Mouse (Mus musculus) cerebellum, adult 9-11 months (tissue): ENCODE measurements around the gene Gsap.
A peak's percentile ranks its signal among the peaks of the same experiment; 100 is the strongest.
"Not testable (repeated sequence)": the region's sequence is repeated elsewhere in the genome, so short reads cannot be mapped to it uniquely, and the experiment has no call there.

Experiments
- DNase-seq: peaks from one replicate; pipeline ENCODE4 v3.0.0; 2022

The Gsap gene

GRCm38 (mm10) chr5:21263202-21264055, 77.4 kb downstream of the Gsap start:
- peak; percentile 12 for DNase-seq

DNA sequence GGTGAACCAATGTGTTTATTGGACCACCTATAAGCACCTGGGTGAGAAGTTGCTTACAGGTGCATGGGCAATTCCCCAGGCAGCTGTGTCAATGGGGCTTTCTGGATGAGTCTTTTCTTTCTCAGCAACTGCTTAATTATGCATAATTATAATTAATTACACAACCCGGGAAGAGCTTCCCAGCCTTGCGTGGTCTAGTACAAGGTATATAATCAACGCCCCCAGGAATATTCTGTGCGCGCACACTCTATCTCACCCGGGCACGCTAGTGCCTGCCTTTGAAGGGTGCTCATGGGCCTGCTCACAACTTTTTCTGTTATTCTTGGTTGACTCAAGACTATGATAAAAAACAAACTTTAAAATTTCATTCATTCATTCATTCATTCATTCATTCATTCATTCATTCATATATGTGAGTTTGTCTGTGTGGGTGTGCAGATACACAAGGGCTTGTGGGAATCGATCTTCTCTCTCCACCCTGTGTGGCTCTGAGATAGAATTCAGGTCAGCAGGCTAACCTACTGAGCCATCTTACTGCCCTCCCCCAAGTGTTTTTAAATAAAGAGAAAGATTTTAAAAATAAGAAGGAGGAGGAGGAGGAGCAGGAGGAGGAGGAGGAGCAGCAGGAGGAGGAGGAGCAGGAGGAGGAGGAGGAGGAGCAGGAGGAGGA, 78.4 kb downstream of the Gsap start:
- DNase-seq, result no peak

DNA sequence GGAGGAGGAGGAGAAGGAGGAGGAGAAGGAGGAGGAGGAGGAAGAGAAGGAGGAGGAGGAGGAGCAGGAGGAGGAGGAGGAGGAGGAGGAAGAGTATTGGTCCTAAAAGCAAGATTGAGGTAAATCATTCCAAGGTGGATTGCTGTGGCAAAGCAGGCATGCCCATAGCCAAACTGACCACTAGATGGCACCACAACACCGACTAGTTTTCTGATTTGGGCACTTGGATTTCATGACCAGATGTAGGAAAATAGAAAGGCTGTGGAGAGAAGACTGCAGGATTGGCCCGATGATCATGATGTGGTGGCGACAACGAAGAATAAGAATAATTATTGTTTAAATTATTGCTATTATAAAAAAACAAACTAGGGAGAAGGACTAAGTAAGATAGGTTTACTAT, 79.0 kb downstream of the Gsap start:
- peak; percentile 65 for DNase-seq

- DNase-seq, result no peak
Observed at GRCm38 (mm10) chr5:21267090-21267489, 81.0 kb downstream of the Gsap start.

GRCm38 (mm10) chr5:21269446-21269845, 83.4 kb downstream of the Gsap start:
- DNase-seq, result no peak

GRCm38 (mm10) chr5:21270756-21271155, 84.7 kb downstream of the Gsap start:
- DNase-seq, result no peak

DNA sequence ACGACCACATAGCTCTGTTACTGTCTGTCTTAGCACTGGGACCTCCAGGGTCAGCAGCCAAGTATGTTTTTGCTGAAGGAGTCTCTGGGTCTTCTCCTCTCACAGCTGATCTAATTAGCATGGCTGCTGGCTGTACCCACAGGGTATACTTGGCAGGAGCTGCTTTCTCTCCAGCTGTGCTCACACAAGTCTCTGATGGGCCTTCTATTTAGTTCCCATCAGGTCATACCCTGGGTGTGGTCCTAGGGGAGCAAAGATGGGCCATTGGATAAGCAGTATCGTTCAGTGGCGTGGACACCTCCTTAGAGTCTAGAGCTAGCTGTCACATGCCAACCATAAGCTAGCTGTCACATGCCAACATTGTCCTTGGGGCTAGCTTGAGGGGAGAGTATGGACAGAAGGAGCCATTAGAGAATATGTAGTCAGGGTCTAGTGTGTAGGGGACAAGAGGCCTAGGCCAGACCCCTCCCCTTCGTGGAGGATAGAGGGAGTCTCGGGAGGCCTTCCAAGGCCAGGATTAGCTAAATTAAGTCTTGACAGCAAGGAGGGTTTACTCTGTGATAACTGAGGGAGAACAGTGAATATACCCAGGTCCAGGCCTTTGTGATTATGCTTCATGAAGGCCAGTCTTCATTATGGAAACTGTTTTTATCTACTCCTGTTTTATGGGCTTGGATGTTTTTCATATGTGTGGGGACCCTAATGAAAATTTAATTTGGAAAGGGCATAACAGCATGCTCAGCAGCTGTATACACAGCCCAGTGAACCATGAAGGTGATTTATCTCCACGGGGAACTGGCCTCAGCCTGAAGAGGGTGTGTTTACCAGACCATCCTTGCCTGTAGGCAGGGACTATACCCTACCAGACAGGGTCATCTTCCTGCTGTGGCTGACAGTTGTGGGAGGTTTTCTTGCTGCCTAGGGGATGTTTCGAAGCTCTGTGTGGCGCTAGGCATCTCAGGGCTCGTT, 85.6 kb downstream of the Gsap start:
- no peak for DNase-seq

DNA sequence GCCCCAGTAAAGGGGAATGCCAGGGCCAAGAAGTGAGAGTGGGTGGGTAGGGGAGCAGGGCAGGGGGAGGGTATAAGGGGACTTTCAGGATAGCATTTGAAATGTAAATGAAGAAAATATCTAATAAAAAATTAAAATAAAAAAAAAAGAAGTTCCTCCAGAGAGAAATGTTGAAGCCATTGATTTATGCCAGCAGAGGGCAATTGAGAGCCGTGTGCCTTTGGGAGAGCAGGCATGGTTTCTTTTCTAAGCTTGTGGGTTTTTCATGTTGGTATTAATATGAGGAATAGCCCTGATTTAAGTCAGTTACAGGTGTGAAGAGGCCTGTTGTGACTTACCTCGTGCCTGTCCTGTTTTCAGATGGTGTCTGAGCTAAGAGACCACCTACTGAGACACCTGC, 91.6 kb downstream of the Gsap start:
- not testable (repeated sequence) for DNase-seq

GRCm38 (mm10) chr5:21283356-21284062, 97.5 kb downstream of the Gsap start:
- DNase-seq, result no peak

- DNase-seq, result no peak
Observed at GRCm38 (mm10) chr5:21288658-21289435, 102.8 kb downstream of the Gsap start.

DNA sequence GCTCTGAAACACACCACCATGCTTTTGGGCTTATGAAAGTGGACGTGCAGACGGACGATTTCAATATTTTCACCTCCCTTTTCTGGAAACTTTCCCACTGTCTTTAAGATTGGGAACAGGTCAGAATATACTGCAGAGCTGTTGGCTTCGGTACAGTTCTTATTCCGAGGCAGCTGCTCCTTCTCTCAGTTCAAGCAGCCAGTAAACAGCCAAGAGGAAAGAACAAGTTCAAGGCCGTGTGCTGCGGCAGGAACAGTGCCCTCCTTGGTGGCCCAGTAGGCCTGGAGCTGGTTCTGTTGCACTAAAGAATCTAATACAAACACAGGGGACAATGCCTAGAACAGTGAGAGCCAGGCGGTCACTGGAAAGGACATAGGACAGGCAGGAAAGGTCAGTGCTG, 104.5 kb downstream of the Gsap start:
- no peak for DNase-seq

DNA sequence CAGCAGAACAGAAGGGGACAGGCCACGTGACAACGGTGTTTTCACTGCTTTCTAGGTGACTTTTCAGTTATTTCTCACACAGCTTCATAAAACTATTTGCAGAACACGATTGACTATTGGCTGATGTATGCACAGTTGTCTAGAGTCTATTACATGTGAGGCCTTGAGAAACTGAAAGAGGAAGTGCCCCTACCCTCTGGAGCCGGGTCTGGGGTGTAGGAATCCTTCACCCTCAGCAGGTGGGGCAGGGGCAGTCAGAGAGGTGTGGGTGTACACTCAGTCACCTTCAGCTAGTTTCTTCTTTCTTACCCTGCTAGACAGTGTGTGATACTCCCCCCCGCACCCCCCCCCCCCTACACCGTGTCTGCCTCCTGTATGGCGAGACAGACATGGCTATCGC, 109.6 kb downstream of the Gsap start:
- no peak for DNase-seq

- DNase-seq, result no peak
Observed at GRCm38 (mm10) chr5:21299076-21299755, 113.2 kb downstream of the Gsap start.

DNA sequence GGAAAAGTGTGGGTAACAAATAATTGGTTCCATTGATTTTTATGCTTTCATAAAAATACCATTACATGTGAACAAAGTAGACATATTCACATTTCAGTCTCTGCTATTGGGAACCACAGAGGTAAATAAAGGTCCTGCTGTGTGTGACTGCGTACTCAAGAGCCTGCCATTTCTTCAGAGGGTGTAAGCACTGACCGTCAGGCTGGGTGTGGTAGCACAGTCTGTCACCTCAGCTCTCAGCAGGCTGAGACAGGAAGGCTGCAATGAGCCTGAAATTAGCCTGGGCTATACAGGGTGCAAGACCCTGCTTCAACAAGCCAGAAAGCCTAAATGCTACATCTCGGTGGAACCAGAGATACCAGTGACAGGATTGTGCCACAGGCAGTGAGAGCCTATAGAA, 114.0 kb downstream of the Gsap start:
- DNase-seq, result no peak

DNA sequence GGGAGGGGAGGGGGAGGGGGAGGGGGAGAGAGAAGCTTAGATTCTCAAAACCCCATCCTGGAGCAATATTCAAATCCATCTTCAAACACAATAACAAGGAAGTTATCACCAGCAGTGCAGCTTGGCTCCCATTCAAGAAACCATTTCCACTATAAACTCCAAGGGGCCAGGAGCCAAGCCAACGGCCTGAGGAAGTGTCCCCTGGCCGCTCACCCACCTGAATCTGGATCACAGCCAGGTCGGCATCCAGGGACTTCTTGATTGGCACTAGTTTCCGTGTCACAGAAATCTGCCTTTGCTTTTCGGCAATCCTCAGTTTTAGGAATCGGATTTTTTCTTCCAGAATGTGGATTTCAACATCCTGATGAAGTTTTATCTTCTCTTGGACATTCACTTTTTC, 115.0 kb downstream of the Gsap start:
- no peak for DNase-seq

- no peak for DNase-seq
Observed at GRCm38 (mm10) chr5:21307165-21307564, 121.1 kb downstream of the Gsap start.

- no peak for DNase-seq
Observed at GRCm38 (mm10) chr5:21314696-21315095, 128.6 kb downstream of the Gsap start.

- DNase-seq, result no peak
Observed at GRCm38 (mm10) chr5:21320138-21320537, 134.1 kb downstream of the Gsap start.

GRCm38 (mm10) chr5:21326494-21326893, 140.4 kb downstream of the Gsap start:
- no peak for DNase-seq

GRCm38 (mm10) chr5:21328560-21328959, 142.5 kb downstream of the Gsap start:
- DNase-seq, result no peak
